Mouse (Mus musculus): ENCODE measurements around the gene Nav2.

Gene Nav2

DNA sequence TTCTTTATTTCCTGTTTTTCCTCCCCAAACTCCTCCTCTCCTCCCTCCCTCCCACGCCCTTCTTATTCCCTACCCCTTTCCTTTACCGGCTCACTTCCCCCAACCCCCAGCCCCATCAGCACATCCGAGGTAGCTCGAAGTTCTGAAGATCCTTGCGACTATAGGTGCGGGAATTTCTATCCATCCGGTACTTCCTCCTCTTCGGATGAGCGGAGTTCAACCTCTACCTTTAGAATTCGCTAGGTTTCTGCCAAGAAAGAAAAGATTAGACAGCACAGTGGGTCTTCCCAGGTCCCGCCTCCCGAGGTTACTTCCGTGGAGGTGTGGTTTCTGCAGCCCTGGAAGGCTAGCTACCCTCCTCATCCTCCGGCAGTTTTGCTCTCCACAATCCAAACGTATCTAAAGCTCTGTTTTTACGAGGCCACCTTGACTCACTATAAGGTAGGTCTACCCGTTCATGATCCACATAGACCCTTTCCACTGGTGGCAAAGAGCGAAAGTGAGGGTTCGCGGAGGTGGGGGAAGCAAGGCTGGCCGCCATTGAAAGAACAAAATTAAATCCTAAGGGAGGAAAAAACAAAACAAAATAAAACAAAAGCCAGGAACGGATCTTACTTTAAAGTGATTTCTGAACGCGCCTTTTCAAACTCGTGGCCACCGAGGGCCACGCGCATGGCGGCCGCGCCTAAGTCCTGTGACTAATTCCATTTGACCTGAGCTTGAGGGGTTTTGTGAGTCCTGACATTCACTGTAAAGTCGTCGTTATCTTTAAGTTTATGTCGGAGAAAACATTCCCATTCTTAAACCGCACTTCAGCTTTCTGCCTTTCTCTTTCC lies 730.6 kb downstream of the Nav2 start:
- no peak for DNase-seq

DNA sequence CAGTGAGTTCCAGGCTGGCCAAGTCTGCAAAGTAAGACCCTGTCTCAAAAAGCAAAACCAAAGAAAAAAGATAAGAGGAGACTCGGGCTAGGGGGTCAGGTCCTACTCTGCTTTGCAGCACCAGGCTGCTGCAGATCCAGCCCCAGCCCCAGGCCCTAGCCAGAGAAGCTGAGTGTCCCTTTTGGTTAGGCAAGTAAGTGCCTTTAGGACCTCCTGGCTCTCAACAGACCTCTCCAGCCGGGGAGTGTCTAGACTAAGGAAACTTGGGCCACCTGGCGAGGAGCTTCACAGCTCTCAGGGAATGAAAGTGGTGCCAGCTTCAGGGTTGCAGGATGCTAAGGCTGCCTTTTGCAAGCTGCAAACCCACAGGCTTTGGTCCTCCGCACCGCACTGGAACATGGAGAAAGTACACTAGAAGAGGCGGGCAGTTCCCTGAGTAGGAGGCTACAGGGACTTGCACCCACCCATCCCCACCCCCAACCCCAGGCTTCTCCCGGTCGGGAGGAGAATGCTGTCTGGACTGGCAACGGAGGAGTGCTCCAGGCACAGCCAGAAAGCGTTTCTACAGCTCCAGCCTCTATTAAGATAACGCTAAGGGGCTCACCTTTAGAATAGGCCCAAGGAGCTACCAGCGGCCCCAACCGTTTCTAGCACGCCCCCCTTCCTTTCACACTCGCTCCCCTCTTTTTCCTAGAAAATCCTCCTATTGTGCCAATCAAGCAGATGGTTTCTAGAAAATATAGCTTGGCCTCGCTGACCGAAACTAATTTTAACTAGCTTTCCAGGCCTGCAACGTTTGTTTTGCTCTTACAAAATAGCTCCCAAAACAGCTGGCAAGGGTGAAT lies 731.6 kb downstream of the Nav2 start:
- no peak for DNase-seq

DNA sequence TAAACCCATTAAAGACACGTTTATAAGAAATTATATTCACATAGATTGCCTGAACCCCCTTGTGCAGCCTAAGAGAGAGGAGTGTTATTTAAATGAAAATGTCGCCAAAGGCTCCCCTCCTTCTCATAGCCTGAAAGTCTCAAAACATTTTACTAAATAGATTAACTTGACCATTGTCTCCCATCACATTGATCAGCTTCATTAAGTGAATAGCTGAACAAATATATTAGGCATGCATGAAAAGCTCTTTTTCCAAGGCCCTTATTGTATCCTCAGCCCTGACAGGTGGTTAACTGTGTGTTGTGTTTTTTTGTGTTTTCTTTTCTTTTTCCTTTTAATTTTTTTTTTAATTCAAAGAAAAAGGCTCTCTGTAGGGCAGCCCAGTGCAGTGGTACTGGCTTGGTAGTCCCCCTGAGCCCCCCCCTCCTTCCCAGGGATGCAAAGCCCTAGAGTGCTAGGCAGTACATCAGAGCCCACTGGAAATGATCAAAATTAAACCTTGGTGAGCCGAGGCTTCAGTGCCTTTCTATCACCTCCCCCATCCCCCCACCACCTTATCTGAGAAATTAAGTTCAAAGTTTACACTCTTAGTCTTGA lies 732.3 kb downstream of the Nav2 start:
- no peak for DNase-seq

Measured in lung, postnatal 10 days (tissue).